Mouse (Mus musculus) megakaryocyte, embryonic 14.5 days (primary cell): Measurements from ENCODE around the gene Fam129c.

Source experiments
- FLI1 ChIP-seq: IDR thresholded peaks from 2 replicates; pipeline ENCODE4 v1.6.1; 2012; ENCODE audit warnings: low read length, inconsistent platforms, mixed read lengths
- GATA1 ChIP-seq: IDR thresholded peaks from 3 replicates; pipeline ENCODE4 v1.6.1; 2012; ENCODE audit warnings: mixed read lengths, low read length, inconsistent platforms, borderline replicate concordance

- TF ChIP-seq FLI1, result no peak
- no peak for TF ChIP-seq GATA1
Observed at GRCm38 (mm10) chr8:71593556-71594323, 3.7 kb upstream of the Fam129c start.
